Mouse (Mus musculus) liver, embryonic 14.5 days (tissue): ENCODE data around the gene Igf2bp2.

Experiments
- CTCF ChIP-seq: IDR thresholded peaks from 2 replicates; pipeline ENCODE4 v1.5.1; 2016; ENCODE audit warnings: antibody characterized with exemption, low read depth, control low read depth
- EP300 ChIP-seq: IDR thresholded peaks from 2 replicates; pipeline ENCODE4 v1.6.1; 2016; ENCODE audit warnings: antibody characterized with exemption, low read depth

DNA sequence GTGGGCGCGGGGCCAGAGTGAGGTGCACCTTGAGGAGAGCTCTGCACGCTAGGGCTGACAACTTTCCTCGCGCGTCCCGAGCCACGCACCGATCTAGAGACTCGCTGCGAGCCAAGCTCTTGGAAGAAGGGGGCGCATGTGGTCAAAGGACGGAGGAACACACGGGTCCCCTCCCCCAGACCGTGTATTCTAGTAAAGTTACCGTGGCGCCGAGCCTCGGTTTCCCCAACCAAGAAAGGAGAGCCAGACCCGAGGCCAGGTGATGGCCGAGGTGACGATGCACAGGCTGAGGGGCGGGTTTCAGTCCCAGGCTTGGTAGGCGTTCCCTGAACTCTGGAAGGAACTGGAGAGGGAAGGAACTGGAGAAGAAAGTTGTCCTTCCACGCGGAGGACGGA is 355 bp upstream of the Igf2bp2 start:
- TF ChIP-seq CTCF, result no peak
- no peak for TF ChIP-seq EP300
